Comparison of ENCODE assay signal across 7 mouse cellular contexts in genomic region chr11:118083811-118084210, GRCm38 (mm10). TPM values are rescaled to one million over a fixed set of nuclear protein-coding genes. Genes with fewer than 3 reads are reported as not detected.
A peak's percentile ranks its signal among the peaks of the same experiment; 100 is the strongest.
DNase-seq lines count a peak whose midpoint lies in the region; TF ChIP-seq lines count a peak whose summit lies in the region.

No protein-coding gene starts in this region.

- H3K27ac ChIP-seq in thymus, adult 2 months (ENCODE audit: control insufficient read depth, insufficient read depth, low read length), result no peak overlapping the region

- WGBS in thymus, adult 2 months, result 14% methylated on average over 6 of the region's 6 CpGs
- 14% methylated on average over 6 of the region's 6 CpGs for WGBS in lung, adult 2 months

- peak; percentile 72 for DNase-seq in thymus, adult 2 months
- no peak for DNase-seq in thymus, adult 18-20 months
- DNase-seq in adrenal gland, postnatal 25 days, result peak; percentile 69
- DNase-seq in embryo, embryonic 9.5 days (ENCODE audit: extremely low spot score), result peak; percentile 68
- peak; percentile 90 for DNase-seq in kidney, postnatal 10 days
- peak; percentile 49 for DNase-seq in lung, adult 2 months
- DNase-seq in right cerebral cortex, postnatal 4 days, result peak; percentile 93

- TF ChIP-seq CTCF in thymus, adult 2 months (IDR thresholded peaks at IDR 0.05; ENCODE audit: borderline replicate concordance, control insufficient read depth, extremely low read depth, insufficient read depth, low read length, poor library complexity), result peak; percentile 59; the same call in 1 of the 2 replicates
- peak; percentile 59 for TF ChIP-seq CTCF in lung, adult 2 months (IDR thresholded peaks at IDR 0.05; ENCODE audit: insufficient read depth, low read length)

- no peak for TF ChIP-seq POLR2A in thymus, adult 2 months (IDR thresholded peaks at IDR 0.05; ENCODE audit: control insufficient read depth, extremely low read depth, insufficient read depth, low read length, poor library complexity)
- TF ChIP-seq POLR2A in lung, adult 2 months (IDR thresholded peaks at IDR 0.05; ENCODE audit: borderline replicate concordance, extremely low read depth, low read depth, low read length), result no peak

- no peaks in the 10 kb centered on the region for H3K27me3 ChIP-seq in thymus, adult 2 months (ENCODE audit: control insufficient read depth, insufficient read depth, low read length)

- H3K4me1 ChIP-seq in thymus, adult 2 months (replicated peaks; ENCODE audit: control insufficient read depth, insufficient read depth, low read length), result peaks cover 51% of the 10 kb centered on the region
- no peaks in the 10 kb centered on the region for H3K4me1 ChIP-seq in lung, adult 2 months (ENCODE audit: control insufficient read depth, insufficient read depth, low read length)

- H3K36me3 ChIP-seq in thymus, adult 2 months (ENCODE audit: control insufficient read depth, insufficient read depth, low read length), result no peaks in the 10 kb centered on the region

- no peak overlapping the region for H3K4me3 ChIP-seq in thymus, adult 2 months (ENCODE audit: control insufficient read depth, insufficient read depth, low read length)
- H3K4me3 ChIP-seq in lung, adult 2 months (replicated peaks; ENCODE audit: extremely low read depth, low read depth, low read length), result no peak overlapping the region

RNA-seq across cellular contexts. Expression of gene Dnah17, which starts 46.6 kb away (rescaled TPM):
- 1.8 and 2.3 TPM in 2 replicates for polyA plus RNA-seq in thymus, adult 2 months (2012; rRNA removed)
- 0.03 TPM in 1 of 2 replicates, not detected in the other for total RNA-seq in adrenal gland, postnatal 25 days (2021)
- 0.03 and 0.18 TPM in 2 replicates for polyA plus RNA-seq in lung, adult 2 months (2012; rRNA removed)

Comparison
In these comparisons a context has a peak if more than half of its experiments do, and no peak if none do; other contexts are left out.
1. DNase-seq: peak in thymus, adult 2 months (single experiment), adrenal gland, postnatal 25 days (single experiment), embryo, embryonic 9.5 days (single experiment), kidney, postnatal 10 days (single experiment), lung, adult 2 months (single experiment) and right cerebral cortex, postnatal 4 days (single experiment); none in thymus, adult 18-20 months (0 of 2).